Mouse (Mus musculus): Measurements from ENCODE around the gene Aldh5a1. TPM values are rescaled to one million over a fixed set of nuclear protein-coding genes. Genes with fewer than 3 reads are reported as not detected.

Aldh5a1 gene
- polyA plus RNA-seq, 1 experiment from 2014 or later: 7.9 TPM

- ATAC-seq (replicated peaks; ENCODE audit: insufficient number of reproducible peaks, low FRiP score, low TSS enrichment): no peak
- 70% methylated on average over 8 of the region's 8 CpGs for WGBS (ENCODE audit: insufficient replicate concordance)
- 0 out of 2 replicates have a peak, but pooled peaks cover 2% of the 10 kb centered on the region for H3K27me3 ChIP-seq (ENCODE audit: control insufficient read depth, insufficient read depth, low read length)
Observed at GRCm38 (mm10) chr13:24962119-24962518, 24.7 kb upstream of the Aldh5a1 start.

GRCm38 (mm10) chr13:24960084-24960483, 22.6 kb upstream of the Aldh5a1 start:
- no peak overlapping the region for H3K4me2 ChIP-seq
- no peaks in the 10 kb centered on the region for H3K9me3 ChIP-seq (replicated peaks; ENCODE audit: control insufficient read depth, low read length)
- H3K27ac ChIP-seq (ENCODE audit: low read depth, low read length): no peak overlapping the region
- H3K4me1 ChIP-seq (ENCODE audit: control insufficient read depth, insufficient read depth, low read length): no peaks in the 10 kb centered on the region
- no peak overlapping the region for H3K9ac ChIP-seq (ENCODE audit: low read depth, low read length)
- H3K4me3 ChIP-seq (ENCODE audit: low read depth, low read length): no peak overlapping the region
- WGBS (ENCODE audit: insufficient replicate concordance): 72% methylated on average over 3 of the region's 3 CpGs
- ATAC-seq (replicated peaks; ENCODE audit: insufficient number of reproducible peaks, low FRiP score, low TSS enrichment): no peak
- no peaks in the 10 kb centered on the region for H3K36me3 ChIP-seq (ENCODE audit: control insufficient read depth, insufficient read depth, low read length)
- peaks cover 4% of the 10 kb centered on the region; the same call in 1 of the 2 replicates for H3K27me3 ChIP-seq (ENCODE audit: control insufficient read depth, insufficient read depth, low read length)

More at GRCm38 (mm10) chr13:24962119-24962518, 24.7 kb upstream of the Aldh5a1 start:
- Histone ChIP-seq H3K9ac (ENCODE audit: low read depth, low read length) (no peak overlapping the region), H3K4me3 (ENCODE audit: low read depth, low read length) (no peak overlapping the region), H3K27ac (ENCODE audit: low read depth, low read length) (no peak overlapping the region), H3K36me3 (ENCODE audit: control insufficient read depth, insufficient read depth, low read length) (no peaks in the 10 kb centered on the region), H3K9me3 (replicated peaks; ENCODE audit: control insufficient read depth, low read length) (no peaks in the 10 kb centered on the region), H3K4me2 (no peak overlapping the region), H3K4me1 (ENCODE audit: control insufficient read depth, insufficient read depth, low read length) (no peaks in the 10 kb centered on the region)

DNA sequence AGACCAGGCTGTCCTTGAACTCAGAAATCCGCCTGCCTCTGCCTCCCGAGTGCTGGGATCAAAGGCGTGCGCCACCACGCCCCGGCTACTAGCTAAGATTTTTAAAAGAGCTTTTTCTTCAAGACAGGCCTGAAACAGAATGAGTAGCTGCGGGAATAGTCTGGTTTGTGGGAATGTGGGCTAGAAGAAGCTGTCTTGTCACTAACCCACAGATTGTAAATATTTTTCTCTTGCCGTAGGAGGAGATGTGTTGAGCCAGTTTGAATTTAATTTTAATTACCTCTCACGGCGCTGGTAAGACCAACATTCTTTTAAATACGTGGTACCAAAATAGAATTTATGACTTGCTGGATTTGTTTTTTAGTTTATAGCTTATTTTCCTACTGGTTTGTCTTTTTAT, 21.2 kb upstream of the Aldh5a1 start:
- no peak overlapping the region for H3K27ac ChIP-seq (ENCODE audit: low read depth, low read length)
- H3K27me3 ChIP-seq (ENCODE audit: control insufficient read depth, insufficient read depth, low read length): peaks cover 6% of the 10 kb centered on the region
- no peak overlapping the region for H3K9ac ChIP-seq (ENCODE audit: low read depth, low read length)
- no peak for ATAC-seq (replicated peaks; ENCODE audit: insufficient number of reproducible peaks, low FRiP score, low TSS enrichment)
- no peak overlapping the region for H3K4me3 ChIP-seq (ENCODE audit: low read depth, low read length)
- WGBS (ENCODE audit: insufficient replicate concordance): 84% methylated on average over 11 of the region's 11 CpGs
- H3K9me3 ChIP-seq (replicated peaks; ENCODE audit: control insufficient read depth, low read length): no peaks in the 10 kb centered on the region
- H3K36me3 ChIP-seq (ENCODE audit: control insufficient read depth, insufficient read depth, low read length): no peaks in the 10 kb centered on the region
- no peak overlapping the region for H3K4me2 ChIP-seq
- H3K4me1 ChIP-seq (ENCODE audit: control insufficient read depth, insufficient read depth, low read length): no peaks in the 10 kb centered on the region

GRCm38 (mm10) chr13:24955500-24955899, 18.0 kb upstream of the Aldh5a1 start:
- H3K4me3 ChIP-seq (ENCODE audit: low read depth, low read length): no peak overlapping the region
- no peaks in the 10 kb centered on the region for H3K9me3 ChIP-seq (replicated peaks; ENCODE audit: control insufficient read depth, low read length)
- ATAC-seq (replicated peaks; ENCODE audit: insufficient number of reproducible peaks, low FRiP score, low TSS enrichment): no peak
- no peak overlapping the region for H3K27ac ChIP-seq (ENCODE audit: low read depth, low read length)
- WGBS (ENCODE audit: insufficient replicate concordance): 5% methylated on average over 10 of the region's 10 CpGs
- H3K4me2 ChIP-seq: no peak overlapping the region
- H3K27me3 ChIP-seq (ENCODE audit: control insufficient read depth, insufficient read depth, low read length): peaks cover 6% of the 10 kb centered on the region
- no peaks in the 10 kb centered on the region for H3K36me3 ChIP-seq (ENCODE audit: control insufficient read depth, insufficient read depth, low read length)
- H3K4me1 ChIP-seq (ENCODE audit: control insufficient read depth, insufficient read depth, low read length): no peaks in the 10 kb centered on the region; the same call in 1 of the 2 replicates
- H3K9ac ChIP-seq (ENCODE audit: low read depth, low read length): no peak overlapping the region

GRCm38 (mm10) chr13:24955091-24955490, 17.6 kb upstream of the Aldh5a1 start:
- Histone ChIP-seq H3K4me1 (ENCODE audit: control insufficient read depth, insufficient read depth, low read length) (no peaks in the 10 kb centered on the region; the same call in 1 of the 2 replicates), H3K4me3 (ENCODE audit: low read depth, low read length) (no peak overlapping the region), H3K27me3 (ENCODE audit: control insufficient read depth, insufficient read depth, low read length) (peaks cover 6% of the 10 kb centered on the region), H3K36me3 (ENCODE audit: control insufficient read depth, insufficient read depth, low read length) (no peaks in the 10 kb centered on the region), H3K9ac (ENCODE audit: low read depth, low read length) (no peak overlapping the region), H3K4me2 (no peak overlapping the region), H3K27ac (ENCODE audit: low read depth, low read length) (no peak overlapping the region), H3K9me3 (replicated peaks; ENCODE audit: control insufficient read depth, low read length) (no peaks in the 10 kb centered on the region)
- WGBS (ENCODE audit: insufficient replicate concordance): 32% methylated on average over 11 of the region's 11 CpGs
- no peak for ATAC-seq (replicated peaks; ENCODE audit: insufficient number of reproducible peaks, low FRiP score, low TSS enrichment)

DNA sequence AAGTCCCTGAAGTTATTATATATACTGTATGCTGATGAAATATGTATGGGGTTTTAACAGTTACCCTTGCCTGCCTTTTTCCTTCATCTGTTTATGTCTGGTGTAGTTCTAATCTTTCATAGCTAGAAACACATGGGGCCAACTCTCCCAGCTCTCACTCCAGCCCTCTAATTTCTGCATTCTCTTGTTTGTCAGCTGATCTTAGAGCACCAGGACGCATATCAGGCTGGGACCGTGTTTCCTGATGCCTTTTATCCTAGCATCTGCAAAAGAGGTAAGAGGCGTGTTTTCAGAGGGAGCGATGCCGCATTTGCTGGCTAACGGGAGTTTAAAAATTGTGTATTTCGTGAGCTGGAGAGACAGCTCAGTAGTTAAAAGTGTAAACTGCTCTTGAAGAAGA, 15.2 kb upstream of the Aldh5a1 start:
- H3K27ac ChIP-seq (ENCODE audit: low read depth, low read length): no peak overlapping the region
- WGBS (ENCODE audit: insufficient replicate concordance): 73% methylated on average over 7 of the region's 7 CpGs

GRCm38 (mm10) chr13:24948870-24949269, 11.4 kb upstream of the Aldh5a1 start:
- no peaks in the 10 kb centered on the region; the same call in 1 of the 2 replicates for H3K4me1 ChIP-seq (ENCODE audit: control insufficient read depth, insufficient read depth, low read length)
- ATAC-seq (replicated peaks; ENCODE audit: insufficient number of reproducible peaks, low FRiP score, low TSS enrichment): no peak
- no peak overlapping the region for H3K27ac ChIP-seq (ENCODE audit: low read depth, low read length)
- H3K4me3 ChIP-seq (ENCODE audit: low read depth, low read length): no peak overlapping the region
- 85% methylated on average over 6 of the region's 6 CpGs for WGBS (ENCODE audit: insufficient replicate concordance)
- no peak overlapping the region for H3K9ac ChIP-seq (ENCODE audit: low read depth, low read length)
- H3K9me3 ChIP-seq (replicated peaks; ENCODE audit: control insufficient read depth, low read length): no peaks in the 10 kb centered on the region
- no peaks in the 10 kb centered on the region for H3K27me3 ChIP-seq (ENCODE audit: control insufficient read depth, insufficient read depth, low read length)
- no peak overlapping the region for H3K4me2 ChIP-seq
- H3K36me3 ChIP-seq (ENCODE audit: control insufficient read depth, insufficient read depth, low read length): no peaks in the 10 kb centered on the region

More for the DNA sequence above, 15.2 kb upstream of the Aldh5a1 start:
- Histone ChIP-seq H3K4me3 (ENCODE audit: low read depth, low read length) (no peak overlapping the region), H3K36me3 (ENCODE audit: control insufficient read depth, insufficient read depth, low read length) (no peaks in the 10 kb centered on the region), H3K9ac (ENCODE audit: low read depth, low read length) (no peak overlapping the region), H3K9me3 (replicated peaks; ENCODE audit: control insufficient read depth, low read length) (no peaks in the 10 kb centered on the region), H3K4me2 (no peak overlapping the region), H3K4me1 (ENCODE audit: control insufficient read depth, insufficient read depth, low read length) (no peaks in the 10 kb centered on the region; the same call in 1 of the 2 replicates), H3K27me3 (ENCODE audit: control insufficient read depth, insufficient read depth, low read length) (peaks cover 6% of the 10 kb centered on the region)
- ATAC-seq (replicated peaks; ENCODE audit: insufficient number of reproducible peaks, low FRiP score, low TSS enrichment): no peak

DNA sequence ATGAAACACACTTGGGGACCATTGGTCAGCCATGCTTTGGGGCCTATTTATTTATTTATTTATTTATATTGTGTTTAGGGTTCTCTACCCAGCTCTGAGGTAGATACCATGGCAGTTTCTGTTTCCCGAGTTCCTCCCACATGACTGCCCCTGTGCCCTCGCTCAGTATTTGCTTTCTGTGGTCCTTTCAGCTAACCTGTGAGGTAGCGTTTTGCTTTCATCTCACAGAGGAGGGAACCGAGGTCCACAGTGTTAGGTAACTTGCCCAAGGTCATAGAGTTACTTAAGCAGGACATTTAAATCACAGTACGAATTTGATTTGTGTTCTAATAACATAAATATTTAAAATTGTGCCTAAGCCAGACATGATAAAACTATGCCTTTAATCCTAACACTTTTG, 9.7 kb upstream of the Aldh5a1 start:
- WGBS (ENCODE audit: insufficient replicate concordance): 68% methylated on average over 5 of the region's 5 CpGs
- no peak overlapping the region for H3K9ac ChIP-seq (ENCODE audit: low read depth, low read length)
- H3K4me2 ChIP-seq: no peak overlapping the region
- H3K4me1 ChIP-seq (ENCODE audit: control insufficient read depth, insufficient read depth, low read length): no peaks in the 10 kb centered on the region; the same call in 1 of the 2 replicates
- H3K36me3 ChIP-seq (ENCODE audit: control insufficient read depth, insufficient read depth, low read length): no peaks in the 10 kb centered on the region
- H3K4me3 ChIP-seq (ENCODE audit: low read depth, low read length): no peak overlapping the region
- ATAC-seq (replicated peaks; ENCODE audit: insufficient number of reproducible peaks, low FRiP score, low TSS enrichment): no peak
- no peak overlapping the region for H3K27ac ChIP-seq (ENCODE audit: low read depth, low read length)
- H3K9me3 ChIP-seq (replicated peaks; ENCODE audit: control insufficient read depth, low read length): no peaks in the 10 kb centered on the region
- no peaks in the 10 kb centered on the region for H3K27me3 ChIP-seq (ENCODE audit: control insufficient read depth, insufficient read depth, low read length)

GRCm38 (mm10) chr13:24945567-24945966, 8.1 kb upstream of the Aldh5a1 start:
- Histone ChIP-seq H3K4me2 (no peak overlapping the region), H3K9me3 (replicated peaks; ENCODE audit: control insufficient read depth, low read length) (no peaks in the 10 kb centered on the region), H3K4me1 (ENCODE audit: control insufficient read depth, insufficient read depth, low read length) (no peaks in the 10 kb centered on the region), H3K27ac (ENCODE audit: low read depth, low read length) (no peak overlapping the region), H3K36me3 (ENCODE audit: control insufficient read depth, insufficient read depth, low read length) (no peaks in the 10 kb centered on the region), H3K9ac (ENCODE audit: low read depth, low read length) (no peak overlapping the region), H3K27me3 (ENCODE audit: control insufficient read depth, insufficient read depth, low read length) (no peaks in the 10 kb centered on the region), H3K4me3 (ENCODE audit: low read depth, low read length) (no peak overlapping the region)
- no peak for ATAC-seq (replicated peaks; ENCODE audit: insufficient number of reproducible peaks, low FRiP score, low TSS enrichment)
- whole genome bisulfite sequencing (ENCODE audit: insufficient replicate concordance): 31% methylated on average over 4 of the region's 4 CpGs

Data from heart, embryonic 11.5 days (tissue).